Mouse (Mus musculus) cerebellum, adult 2 months (tissue): Measurements from ENCODE around the gene Fxr1. TPM values are rescaled to one million over a fixed set of nuclear protein-coding genes. Genes with fewer than 3 reads are reported as not detected.

Experiments
- DNase-seq, 2 experiments: peaks; one replicate each; pipeline ENCODE4 v3.0.0; 2021
- H3K27ac ChIP-seq: fragments of 200-500 bp; 2 replicates; pipeline ENCODE4 v1.5.1; 2012; ENCODE audit warnings: low read length, control low read depth, inconsistent platforms; ENCODE audit not compliant: insufficient read depth
- H3K27me3 ChIP-seq: fragments of 200-500 bp; 2 replicates; pipeline ENCODE4 v1.6.1; 2012; ENCODE audit warnings: inconsistent platforms, mild to moderate bottlenecking, low read length, moderate library complexity; ENCODE audit not compliant: control insufficient read depth, insufficient read depth
- H3K4me1 ChIP-seq: fragments of 200-500 bp; 2 replicates; pipeline ENCODE4 v1.6.1; 2011; ENCODE audit warnings: low read length; ENCODE audit not compliant: control insufficient read depth, insufficient read depth
- H3K4me3 ChIP-seq: fragments of 200-500 bp; replicated peaks from 2 replicates; pipeline ENCODE3; 2011; ENCODE audit warnings: mild to moderate bottlenecking, low read depth, low read length, control low read depth; ENCODE audit not compliant: insufficient read depth
- CTCF ChIP-seq: fragments of 200-500 bp; IDR thresholded peaks from 2 replicates; pipeline ENCODE4 v1.5.1; 2011; ENCODE audit warnings: low read depth, mild to moderate bottlenecking, control low read depth, low read length, moderate library complexity, borderline replicate concordance; ENCODE audit not compliant: insufficient read depth
- POLR2A ChIP-seq: fragments of 200-500 bp; IDR thresholded peaks from 2 replicates; pipeline ENCODE4 v1.6.1; 2011; ENCODE audit warnings: low read length, control low read depth, borderline replicate concordance; ENCODE audit not compliant: insufficient read depth
- WGBS: fragments of 180-500 bp; shearing (Covaris S2); methylation state at CpG from one replicate; pipeline ENCODE4 v1.1.7; 2018; 5-methylcytosine and 5-hydroxymethylcytosine counted together
- polyA plus RNA-seq: library from polyadenylated mRNA; depleted of rRNA; stranded (reverse); fragments of >200 nt; gene quantifications from 2 replicates; pipeline ENCODE4 v1.2.3, GENCODE M21; 2012; rRNA removed

The Fxr1 gene
- polyA plus RNA-seq, 1 experiment = 62.8 TPM

GRCm38 (mm10) chr3:34111941-34112685 is 92.4 kb downstream of the Fxr1 start:
- Histone ChIP-seq H3K4me1 (no peaks in the 10 kb centered on the region), H3K4me3 (no peak overlapping the region), H3K27ac (no peak overlapping the region), H3K27me3 (no peaks in the 10 kb centered on the region)
- DNase-seq = no peak
- WGBS = 79% methylated on average over 11 of the region's 11 CpGs
- TF ChIP-seq POLR2A = no peak

- DNase-seq = no peak
- Histone ChIP-seq H3K27ac (no peak overlapping the region), H3K4me1 (no peaks in the 10 kb centered on the region), H3K4me3 (no peak overlapping the region), H3K27me3 (no peaks in the 10 kb centered on the region; the same call in 1 of the 2 replicates)
- TF ChIP-seq POLR2A (no peak), CTCF (no peak)
- 8% methylated on average over 6 of the region's 6 CpGs for WGBS
Observed at GRCm38 (mm10) chr3:34115806-34116205, 96.1 kb downstream of the Fxr1 start.

DNA sequence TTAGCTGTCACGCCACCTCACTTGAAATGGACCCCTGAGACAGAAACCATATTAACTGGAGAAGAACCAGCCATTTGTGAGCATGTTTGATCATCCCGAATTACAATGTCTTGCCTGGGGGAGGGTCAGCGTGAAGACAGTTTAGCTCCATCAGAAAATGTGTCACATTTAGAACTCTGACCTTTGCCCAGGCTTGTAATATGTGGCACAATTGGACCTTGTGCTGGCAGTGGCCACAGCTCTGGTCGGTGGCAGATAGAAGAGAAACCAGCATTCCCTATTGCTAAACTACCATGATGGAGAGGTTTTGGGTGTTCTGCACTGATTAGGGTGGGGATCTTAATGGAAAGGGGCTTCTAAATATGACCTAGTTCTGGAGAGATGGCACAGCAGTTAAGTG is 100.1 kb downstream of the Fxr1 start:
- no peak overlapping the region for H3K4me3 ChIP-seq
- WGBS = 44% methylated on average over 4 of the region's 4 CpGs
- no peaks in the 10 kb centered on the region for H3K4me1 ChIP-seq
- no peak for TF ChIP-seq POLR2A
- TF ChIP-seq CTCF = no peak
- H3K27me3 ChIP-seq = no peaks in the 10 kb centered on the region; the same call in 1 of the 2 replicates
- DNase-seq = no peak
- H3K27ac ChIP-seq = no peak overlapping the region

Other genes starting within 250 kb of the Fxr1 start
- 43.8 and 48.9 TPM in 2 replicates for gene Ttc14, start 220.1 kb upstream of the Fxr1 start, polyA plus RNA-seq
- 21.1 and 27.5 TPM in 2 replicates for gene Ccdc39, start 175.6 kb upstream of the Fxr1 start, polyA plus RNA-seq
- gene Dnajc19, start 61.4 kb downstream of the Fxr1 start, polyA plus RNA-seq = 72.0 and 80.4 TPM in 2 replicates